In the genomic region with DNA sequence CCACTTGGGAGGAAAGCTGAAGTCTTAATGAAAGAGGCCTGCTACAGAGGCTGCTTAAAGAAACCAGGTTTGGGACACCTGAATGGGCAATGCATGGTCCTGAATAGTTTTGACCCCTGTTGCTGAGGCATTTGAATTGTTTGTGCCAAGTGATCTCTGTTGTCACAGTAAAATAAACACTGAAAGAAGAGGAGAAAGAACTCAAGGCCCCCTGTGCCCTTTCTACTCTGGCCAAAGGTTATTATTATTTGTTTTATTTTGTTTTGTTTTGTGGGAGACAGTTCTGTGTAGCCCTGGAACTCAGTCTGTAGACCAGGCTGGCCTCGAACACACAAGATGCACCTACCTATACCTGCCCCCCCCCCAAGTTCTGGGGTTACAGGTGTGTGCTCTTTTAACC, we compare ENCODE assay signal across 8 mouse cellular contexts. TPM values are rescaled to one million over a fixed set of nuclear protein-coding genes. Genes with fewer than 3 reads are reported as not detected.
DNase-seq lines count a peak whose midpoint lies in the region; ATAC-seq and TF ChIP-seq lines count a peak whose summit lies in the region.

No protein-coding gene starts in this region.

- H3K9ac ChIP-seq in heart, embryonic 12.5 days, result no peak overlapping the region
- peak overlapping the region; percentile 29; the same call in 1 of the 2 replicates for H3K9ac ChIP-seq in ES-Bruce4 (ENCODE audit: low read depth, poor library complexity, severe bottlenecking)
- no peak overlapping the region for H3K9ac ChIP-seq in hindbrain, embryonic 11.5 days (ENCODE audit: low read depth, low read length)
- H3K9ac ChIP-seq in liver, embryonic 16.5 days (ENCODE audit: low read depth, low read length), result no peak overlapping the region

- H3K27me3 ChIP-seq in heart, embryonic 12.5 days (replicated peaks), result peaks cover 36% of the 10 kb centered on the region
- no peaks in the 10 kb centered on the region for H3K27me3 ChIP-seq in ES-Bruce4 (ENCODE audit: control insufficient read depth, insufficient read depth, low read length, poor library complexity, severe bottlenecking)
- H3K27me3 ChIP-seq in hindbrain, embryonic 11.5 days (ENCODE audit: control insufficient read depth, insufficient read depth, low read length), result peaks cover 34% of the 10 kb centered on the region
- H3K27me3 ChIP-seq in liver, embryonic 16.5 days (ENCODE audit: control insufficient read depth, insufficient read depth, low read depth, low read length), result peaks cover 39% of the 10 kb centered on the region

- no peak overlapping the region for H3K4me3 ChIP-seq in heart, embryonic 12.5 days
- H3K4me3 ChIP-seq in ES-Bruce4 (ENCODE audit: low read depth, low read length), result no peak overlapping the region; the same call in 1 of the 2 replicates
- no peak overlapping the region for H3K4me3 ChIP-seq in hindbrain, embryonic 11.5 days (ENCODE audit: low read depth, low read length)
- H3K4me3 ChIP-seq in liver, embryonic 16.5 days (ENCODE audit: low read depth, low read length), result peak overlapping the region; percentile 84; the same call in 1 of the 2 replicates

- H3K36me3 ChIP-seq in heart, embryonic 12.5 days, result no peaks in the 10 kb centered on the region
- H3K36me3 ChIP-seq in ES-Bruce4 (ENCODE audit: control insufficient read depth, insufficient read depth, low read length, poor library complexity, severe bottlenecking), result peaks cover 12% of the 10 kb centered on the region; the same call in 1 of the 2 replicates
- H3K36me3 ChIP-seq in hindbrain, embryonic 11.5 days (ENCODE audit: control insufficient read depth, insufficient read depth, low read length), result no peaks in the 10 kb centered on the region
- peaks cover 8% of the 10 kb centered on the region; the same call in 1 of the 2 replicates for H3K36me3 ChIP-seq in liver, embryonic 16.5 days (ENCODE audit: control insufficient read depth, insufficient read depth)

- peak overlapping the region; percentile 71; the same call in 1 of the 2 replicates for H3K4me2 ChIP-seq in heart, embryonic 12.5 days
- H3K4me2 ChIP-seq in hindbrain, embryonic 11.5 days (replicated peaks; ENCODE audit: low read depth, low read length), result 0 out of 2 replicates have a peak overlapping the region, but pooled peaks have one; percentile 88
- H3K4me2 ChIP-seq in liver, embryonic 16.5 days (ENCODE audit: low read depth, low read length), result peak overlapping the region; percentile 93

- H3K27ac ChIP-seq in heart, embryonic 12.5 days (ENCODE audit: poor library complexity, severe bottlenecking), result no peak overlapping the region
- no peak overlapping the region for H3K27ac ChIP-seq in ES-Bruce4 (ENCODE audit: insufficient read depth, low read length)
- H3K27ac ChIP-seq in hindbrain, embryonic 11.5 days (ENCODE audit: low read depth, low read length), result no peak overlapping the region
- peak overlapping the region; percentile 58; the same call in 1 of the 2 replicates for H3K27ac ChIP-seq in liver, embryonic 16.5 days (ENCODE audit: low read length)

- DNase-seq in heart, adult 8-10 months (ENCODE audit: low spot score), result no peak
- no peak for DNase-seq in hindbrain, embryonic 11.5 days (ENCODE audit: low spot score)
- DNase-seq in gastrocnemius, postnatal 25 days, result no peak
- no peak for DNase-seq in adrenal gland, postnatal 10 days
- DNase-seq in adrenal gland, postnatal 25 days, result no peak

- no peaks in the 10 kb centered on the region for H3K9me3 ChIP-seq in heart, embryonic 12.5 days (replicated peaks)
- no peaks in the 10 kb centered on the region for H3K9me3 ChIP-seq in ES-Bruce4 (replicated peaks; ENCODE audit: control insufficient read depth, insufficient read depth, low read length, poor library complexity, severe bottlenecking)
- no peaks in the 10 kb centered on the region for H3K9me3 ChIP-seq in hindbrain, embryonic 11.5 days (ENCODE audit: control insufficient read depth, low read length)
- no peaks in the 10 kb centered on the region for H3K9me3 ChIP-seq in liver, embryonic 16.5 days (replicated peaks; ENCODE audit: control insufficient read depth, low read length)

- no peak for TF ChIP-seq CTCF in ES-Bruce4 (IDR thresholded peaks at IDR 0.05; ENCODE audit: low read depth, low read length)

- no peak for TF ChIP-seq POLR2A in ES-Bruce4 (IDR thresholded peaks at IDR 0.05; ENCODE audit: insufficient read depth, low read length)

- H3K4me1 ChIP-seq in heart, embryonic 12.5 days (replicated peaks), result peaks cover 62% of the 10 kb centered on the region
- H3K4me1 ChIP-seq in ES-Bruce4 (ENCODE audit: control insufficient read depth, insufficient read depth, low read length), result peaks cover 8% of the 10 kb centered on the region
- peaks cover 10% of the 10 kb centered on the region for H3K4me1 ChIP-seq in hindbrain, embryonic 11.5 days (replicated peaks; ENCODE audit: control insufficient read depth, insufficient read depth, low read length)
- peaks cover 43% of the 10 kb centered on the region for H3K4me1 ChIP-seq in liver, embryonic 16.5 days (ENCODE audit: control insufficient read depth, low read depth, low read length)

- ATAC-seq in heart, embryonic 12.5 days (ENCODE audit: insufficient number of reproducible peaks, low FRiP score), result no peak
- no peak for ATAC-seq in hindbrain, embryonic 11.5 days (ENCODE audit: low FRiP score)
- no peak for ATAC-seq in liver, embryonic 16.5 days (ENCODE audit: low read depth)

- 52% methylated on average over 1 of the region's 1 CpGs for WGBS in heart, embryonic 12.5 days
- WGBS in hindbrain, embryonic 11.5 days, result 76% methylated on average over 1 of the region's 1 CpGs
- WGBS in liver, embryonic 16.5 days (ENCODE audit: insufficient replicate concordance), result 35% methylated on average over 1 of the region's 1 CpGs

- TF ChIP-seq EP300 in ES-Bruce4 (IDR thresholded peaks at IDR 0.05; ENCODE audit: insufficient read depth, low read depth, low read length), result no peak

RNA-seq across cellular contexts. Expression of gene Mmp11, which starts 1.3 kb away (rescaled TPM):
- polyA plus RNA-seq in heart, embryonic 12.5 days (2016; fragmentation: Nextera tagmentation; extraction: Ambion mirVana), result 25.4 and 27.1 TPM in 2 replicates
- total RNA-seq in heart, adult 8-10 months (2022), result 1 to 10 TPM; 4.1 to 7.8 (median 4.6) TPM
- 23.1 and 27.9 TPM in 2 replicates for polyA plus RNA-seq in ES-Bruce4 (2011; ENCODE audit: insufficient read depth, insufficient read length, low read depth, missing spikeins)
- 32.2 and 36.1 TPM in 2 replicates for polyA plus RNA-seq in hindbrain, embryonic 11.5 days (2014; fragmentation: Nextera tagmentation; extraction: Ambion mirVana)
- polyA plus RNA-seq in liver, embryonic 16.5 days (2015; fragmentation: Nextera tagmentation; extraction: Ambion mirVana), result 2.1 and 2.7 TPM in 2 replicates
- total RNA-seq in gastrocnemius, postnatal 25 days (2021), result 1 to 10 TPM; 1.7 to 3.3 TPM
- 10 to 100 TPM in 1 of 2 experiments, 1 to 10 TPM in 1; 6.6 to 14.6 TPM for total RNA-seq in adrenal gland, postnatal 10 days (2021)
- total RNA-seq in adrenal gland, postnatal 25 days (2021), result 7.9 and 9.5 TPM in 2 replicates

RNA-seq across cellular contexts. Expression of gene Chchd10, which starts 2.1 kb away (rescaled TPM):
- polyA plus RNA-seq in heart, embryonic 12.5 days (2016; fragmentation: Nextera tagmentation; extraction: Ambion mirVana), result 408 and 409 TPM in 2 replicates
- 1,000 to 10,000 TPM; 1,724 to 2,176 (median 1,900) TPM for total RNA-seq in heart, adult 8-10 months (2022)
- polyA plus RNA-seq in ES-Bruce4 (2011; ENCODE audit: insufficient read depth, insufficient read length, low read depth, missing spikeins), result 405 and 450 TPM in 2 replicates
- 8.0 and 9.3 TPM in 2 replicates for polyA plus RNA-seq in hindbrain, embryonic 11.5 days (2014; fragmentation: Nextera tagmentation; extraction: Ambion mirVana)
- polyA plus RNA-seq in liver, embryonic 16.5 days (2015; fragmentation: Nextera tagmentation; extraction: Ambion mirVana), result 125 and 137 TPM in 2 replicates
- total RNA-seq in gastrocnemius, postnatal 25 days (2021), result 1,000 to 10,000 TPM; 1,309 to 1,319 TPM
- 1,000 to 10,000 TPM; 1,348 to 1,353 TPM for total RNA-seq in adrenal gland, postnatal 10 days (2021)
- 787 and 1,051 TPM in 2 replicates for total RNA-seq in adrenal gland, postnatal 25 days (2021)

RNA-seq across cellular contexts. Expression of gene Gm867, which starts 5.5 kb away (rescaled TPM):
- polyA plus RNA-seq in heart, embryonic 12.5 days (2016; fragmentation: Nextera tagmentation; extraction: Ambion mirVana), result 0.80 and 1.1 TPM in 2 replicates
- total RNA-seq in heart, adult 8-10 months (2022), result not detected
- 0.66 and 0.91 TPM in 2 replicates for polyA plus RNA-seq in ES-Bruce4 (2011; ENCODE audit: insufficient read depth, insufficient read length, low read depth, missing spikeins)
- polyA plus RNA-seq in hindbrain, embryonic 11.5 days (2014; fragmentation: Nextera tagmentation; extraction: Ambion mirVana), result 1.3 and 2.0 TPM in 2 replicates
- polyA plus RNA-seq in liver, embryonic 16.5 days (2015; fragmentation: Nextera tagmentation; extraction: Ambion mirVana), result 24.3 and 26.4 TPM in 2 replicates
- total RNA-seq in gastrocnemius, postnatal 25 days (2021), result not detected
- under 1 TPM; 0.48 to 0.51 TPM for total RNA-seq in adrenal gland, postnatal 10 days (2021)
- total RNA-seq in adrenal gland, postnatal 25 days (2021), result 1.3 and 2.2 TPM in 2 replicates

RNA-seq across cellular contexts. Expression of gene Vpreb3, which starts 7.9 kb away (rescaled TPM):
- polyA plus RNA-seq in heart, embryonic 12.5 days (2016; fragmentation: Nextera tagmentation; extraction: Ambion mirVana), result 0.24 TPM in 1 of 2 replicates, not detected in the other
- not detected for total RNA-seq in heart, adult 8-10 months (2022)
- polyA plus RNA-seq in ES-Bruce4 (2011; ENCODE audit: insufficient read depth, insufficient read length, low read depth, missing spikeins), result 1.2 TPM in 1 of 2 replicates, not detected in the other
- 0.43 TPM in 1 of 2 replicates, not detected in the other for polyA plus RNA-seq in hindbrain, embryonic 11.5 days (2014; fragmentation: Nextera tagmentation; extraction: Ambion mirVana)
- polyA plus RNA-seq in liver, embryonic 16.5 days (2015; fragmentation: Nextera tagmentation; extraction: Ambion mirVana), result 15.0 and 17.5 TPM in 2 replicates
- not detected for total RNA-seq in gastrocnemius, postnatal 25 days (2021)
- 1 to 10 TPM; 1.1 to 1.2 TPM for total RNA-seq in adrenal gland, postnatal 10 days (2021)
- total RNA-seq in adrenal gland, postnatal 25 days (2021), result not detected in 2 replicates

RNA-seq across cellular contexts. Expression of gene Smarcb1, which starts 13.6 kb away (rescaled TPM):
- polyA plus RNA-seq in heart, embryonic 12.5 days (2016; fragmentation: Nextera tagmentation; extraction: Ambion mirVana), result 125 and 126 TPM in 2 replicates
- total RNA-seq in heart, adult 8-10 months (2022), result 10 to 100 TPM; 17.3 to 25.0 (median 21.4) TPM
- 71.1 and 79.6 TPM in 2 replicates for polyA plus RNA-seq in ES-Bruce4 (2011; ENCODE audit: insufficient read depth, insufficient read length, low read depth, missing spikeins)
- 279 and 282 TPM in 2 replicates for polyA plus RNA-seq in hindbrain, embryonic 11.5 days (2014; fragmentation: Nextera tagmentation; extraction: Ambion mirVana)
- polyA plus RNA-seq in liver, embryonic 16.5 days (2015; fragmentation: Nextera tagmentation; extraction: Ambion mirVana), result 55.9 and 56.8 TPM in 2 replicates
- 10 to 100 TPM; 14.9 to 15.2 TPM for total RNA-seq in gastrocnemius, postnatal 25 days (2021)
- 10 to 100 TPM; 70.4 to 73.0 TPM for total RNA-seq in adrenal gland, postnatal 10 days (2021)
- total RNA-seq in adrenal gland, postnatal 25 days (2021), result 84.7 and 85.0 TPM in 2 replicates
